Mouse (Mus musculus) natural killer cell, adult 2 months (primary cell): ENCODE measurements around the gene Egln3.
A peak's percentile ranks its signal among the peaks of the same experiment; 100 is the strongest.

ENCODE experiments used
- DNase-seq, 2 experiments: peaks; one replicate each; pipeline ENCODE4 v3.0.0; 2022; ENCODE audit warnings: low spot score in 2 of 2

Egln3 gene

GRCm38 (mm10) chr12:54203656-54204045 is at the start of gene Egln3:
TSS of gene Egln3 (minus strand) at chr12:54203860.
- peak; percentile 54 to 69 for DNase-seq

- DNase-seq, result no peak
Observed at GRCm38 (mm10) chr12:54253449-54253848, 49.8 kb upstream of the Egln3 start.

DNA sequence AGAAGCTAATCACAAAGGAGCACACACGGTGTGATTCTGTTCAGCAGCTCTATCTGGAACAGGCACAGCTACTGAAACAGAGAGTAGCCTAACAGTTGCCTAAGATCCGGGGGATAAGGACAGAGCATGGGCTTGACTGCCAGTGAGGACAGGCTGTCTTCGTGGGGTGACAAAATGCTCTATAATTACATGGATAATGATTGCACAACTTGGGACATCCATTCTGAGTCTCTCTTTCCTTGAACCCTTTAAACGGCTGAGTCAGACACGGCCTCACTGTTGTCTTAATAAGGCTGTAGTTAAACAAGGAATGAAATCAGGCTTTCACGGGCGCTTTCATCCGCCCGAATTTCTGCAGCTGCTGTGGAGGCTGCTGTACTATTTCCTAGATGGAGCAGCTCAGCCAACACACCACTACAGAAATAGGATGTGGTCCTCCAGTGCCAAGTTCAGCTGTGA is 48.3 kb upstream of the Egln3 start:
- DNase-seq, result no peak

GRCm38 (mm10) chr12:54247835-54248234 is 44.2 kb upstream of the Egln3 start:
- DNase-seq, result no peak

- DNase-seq, result no peak
Observed at GRCm38 (mm10) chr12:54243158-54243557, 39.5 kb upstream of the Egln3 start.

- DNase-seq, result no peak
Observed at GRCm38 (mm10) chr12:54241976-54242375, 38.3 kb upstream of the Egln3 start.

GRCm38 (mm10) chr12:54233794-54234193 is 30.1 kb upstream of the Egln3 start:
- DNase-seq, result no peak

DNA sequence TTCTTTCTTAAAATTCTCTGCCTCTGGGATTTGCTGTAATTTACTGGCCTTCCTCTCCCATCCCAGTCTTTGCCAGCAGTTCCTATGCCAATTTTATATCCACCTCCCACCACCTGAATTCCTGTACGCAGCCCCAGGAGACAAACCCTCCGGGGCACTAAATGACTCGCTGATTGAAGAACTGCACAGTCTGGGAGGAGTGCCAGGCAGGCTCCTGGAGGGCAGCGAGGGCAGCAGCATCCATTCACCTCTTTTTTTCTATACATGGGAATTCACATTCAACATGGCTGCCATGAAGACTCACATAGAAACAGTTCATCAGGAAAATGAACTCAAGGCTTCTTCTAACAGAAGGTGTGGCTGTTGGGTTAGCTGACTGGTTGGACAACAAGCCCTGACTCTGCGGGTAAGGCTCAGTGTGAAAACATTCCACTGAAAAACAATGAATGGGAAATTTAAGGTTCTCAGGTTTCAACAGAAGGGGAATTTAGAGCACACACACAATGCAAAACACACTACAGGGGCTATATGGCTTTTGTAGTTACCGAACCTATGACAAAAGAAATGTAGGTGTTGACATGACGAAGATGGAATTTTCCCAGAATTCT is 29.4 kb upstream of the Egln3 start:
- DNase-seq, result no peak

- DNase-seq, result no peak
Observed at GRCm38 (mm10) chr12:54232456-54232855, 28.8 kb upstream of the Egln3 start.

- DNase-seq, result no peak
Observed at GRCm38 (mm10) chr12:54227551-54227950, 23.9 kb upstream of the Egln3 start.

DNA sequence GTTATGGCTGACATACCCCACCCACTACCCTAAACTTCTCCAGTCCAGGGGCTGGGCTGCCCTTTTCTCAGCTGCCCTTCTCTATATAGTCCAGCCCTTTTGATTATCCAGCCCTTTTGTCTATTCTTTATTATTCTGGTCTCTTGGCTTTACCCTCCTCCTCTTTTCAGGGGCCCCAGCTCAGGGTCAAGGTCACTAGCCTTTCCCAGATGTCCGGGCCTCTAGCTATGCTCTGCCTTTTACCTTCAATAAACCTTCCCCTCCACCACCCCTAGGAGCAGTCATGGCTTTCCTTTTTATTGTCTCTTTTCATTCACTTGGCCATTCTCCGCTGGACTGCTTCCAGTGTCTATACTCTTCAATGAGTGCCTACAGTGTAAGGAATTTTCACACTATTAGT is 22.7 kb upstream of the Egln3 start:
- DNase-seq, result no peak

- no peak for DNase-seq
Observed at GRCm38 (mm10) chr12:54225610-54226009, 21.9 kb upstream of the Egln3 start.

DNA sequence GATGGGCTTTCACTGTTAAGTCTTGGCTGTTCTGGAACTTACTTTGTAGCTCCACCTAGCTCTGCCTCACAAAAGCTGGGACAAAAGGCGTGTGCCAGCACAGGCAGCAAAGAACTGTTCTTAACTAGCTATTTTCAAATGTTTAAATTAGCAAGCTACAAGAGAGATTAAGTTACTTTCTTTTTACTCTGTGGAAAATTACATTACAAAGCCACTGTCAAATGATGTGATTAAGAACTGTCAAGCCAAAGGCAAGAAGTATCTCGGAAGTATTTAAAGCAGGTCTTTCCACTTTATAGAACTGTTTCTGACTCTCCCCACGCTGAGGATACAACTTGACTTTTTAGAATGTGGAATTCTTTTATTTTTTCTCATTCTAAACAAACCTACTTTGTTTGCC is 21.4 kb upstream of the Egln3 start:
- DNase-seq, result no peak

DNA sequence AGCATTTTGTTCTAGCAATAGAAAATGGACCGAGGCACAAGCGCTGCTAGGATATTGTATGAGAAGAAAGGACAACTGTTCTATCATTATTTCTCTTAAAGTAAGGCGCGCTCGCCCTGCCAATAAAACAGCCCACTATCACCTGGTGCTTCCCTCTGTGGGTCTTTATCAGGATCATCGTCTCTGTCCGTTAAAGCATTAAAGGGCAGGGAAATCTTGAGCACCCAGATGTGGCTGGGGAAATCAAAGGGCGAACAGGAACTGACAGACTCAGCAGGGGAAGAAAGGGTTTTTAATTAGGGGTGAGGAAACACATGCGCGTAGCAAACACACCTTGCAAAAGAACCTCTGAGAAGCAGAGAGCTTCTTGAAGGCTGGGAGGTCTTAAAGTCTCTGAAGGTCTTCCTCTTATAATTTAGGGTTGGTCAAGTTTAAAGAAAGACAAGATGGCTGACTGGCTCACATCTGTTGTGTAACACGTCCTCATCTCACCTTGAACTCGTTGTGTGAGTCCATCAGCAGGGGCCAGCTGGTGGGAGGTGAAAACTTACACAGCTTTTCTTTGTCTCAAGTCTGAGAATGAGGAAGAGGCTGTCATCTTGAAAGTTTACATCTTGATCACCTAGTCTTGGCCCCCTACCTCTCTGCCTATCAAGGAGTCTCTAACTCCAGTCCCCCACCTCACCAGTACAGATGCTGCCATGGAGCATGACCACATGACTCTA is 18.5 kb upstream of the Egln3 start:
- DNase-seq, result no peak

GRCm38 (mm10) chr12:54216673-54217072 is 13.0 kb upstream of the Egln3 start:
- DNase-seq, result no peak

GRCm38 (mm10) chr12:54214426-54214825 is 10.8 kb upstream of the Egln3 start:
- DNase-seq, result no peak

DNA sequence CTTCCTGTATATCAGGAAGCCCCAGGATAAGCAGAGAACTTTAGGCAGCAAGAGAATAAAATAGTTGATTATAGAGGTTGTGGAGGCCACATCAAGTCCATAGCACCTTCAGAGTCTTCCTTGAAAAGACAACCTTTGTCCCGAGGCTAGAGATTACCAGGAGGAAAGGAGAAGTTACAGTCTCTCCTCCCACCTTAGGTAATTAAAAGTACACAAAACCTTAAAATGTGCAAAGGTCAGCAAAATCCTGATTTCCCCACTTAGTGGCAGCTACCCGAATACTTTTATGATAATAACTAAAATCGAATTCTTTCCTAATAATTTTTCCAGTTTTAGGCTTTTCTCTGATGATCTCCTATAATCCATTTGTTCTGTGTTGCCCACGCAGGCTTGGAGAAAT is 10.2 kb upstream of the Egln3 start:
- DNase-seq, result no peak

- DNase-seq, result no peak
Observed at GRCm38 (mm10) chr12:54213230-54213629, 9.6 kb upstream of the Egln3 start.

DNA sequence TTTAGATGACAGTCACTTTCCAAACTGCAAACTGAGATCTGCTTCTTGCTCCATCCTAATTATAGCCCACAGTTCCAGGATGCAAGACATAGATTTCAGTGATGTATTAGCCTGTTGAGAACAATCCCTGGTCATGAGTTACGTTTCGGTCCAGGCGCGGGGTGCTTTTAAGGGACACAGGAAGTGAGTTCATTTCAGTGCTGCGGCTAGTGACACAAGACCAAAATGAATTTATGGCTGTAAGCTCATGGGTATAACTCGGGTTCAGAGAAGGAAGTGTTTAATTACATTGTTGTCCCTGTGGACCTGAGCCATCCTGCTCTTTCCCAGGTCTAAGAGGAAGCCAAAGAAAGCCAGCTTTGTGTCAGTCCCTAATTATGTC is 5.5 kb upstream of the Egln3 start:
- DNase-seq, result no peak

GRCm38 (mm10) chr12:54208433-54209181 is 4.9 kb upstream of the Egln3 start:
- DNase-seq, result no peak

DNA sequence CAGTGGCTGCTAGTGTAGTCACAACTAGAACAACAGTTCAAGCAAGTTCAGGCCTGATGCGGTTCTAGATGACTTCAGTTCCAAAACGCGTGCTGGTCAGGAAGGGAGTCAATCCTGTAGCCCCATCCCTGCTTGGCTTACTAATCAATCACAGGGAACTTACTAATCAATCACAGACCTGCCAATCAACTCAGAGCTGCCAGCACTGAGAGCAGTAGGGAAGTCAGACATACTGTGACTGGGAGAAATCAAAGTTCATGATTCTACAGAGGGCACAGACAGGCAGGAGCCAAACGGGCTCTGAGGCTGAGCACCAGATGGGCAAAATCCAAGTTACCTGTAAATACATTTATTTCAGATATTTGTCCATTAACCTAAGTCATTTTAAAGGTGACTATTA is 2.1 kb upstream of the Egln3 start:
- no peak for DNase-seq

- DNase-seq, result peak in 1 of 2 experiments; percentile 13
Observed at GRCm38 (mm10) chr12:54205195-54205594, 1.5 kb upstream of the Egln3 start.
